Mouse (Mus musculus) ES-Bruce4 (cell line): ENCODE results near the gene Ephb3.

Source experiments
- CTCF ChIP-seq: IDR thresholded peaks from one replicate; pipeline ENCODE4 v1.8.1; 2011; ENCODE audit warnings: low read depth, low read length
- EP300 ChIP-seq: IDR thresholded peaks from 2 replicates; pipeline ENCODE4 v1.6.1; 2011; ENCODE audit warnings: low read depth, low read length; ENCODE audit not compliant: insufficient read depth

- TF ChIP-seq CTCF: no peak
- no peak for TF ChIP-seq EP300
Measured at GRCm38 (mm10) chr16:21187568-21187967, 17.0 kb upstream of the Ephb3 start.
